Mouse (Mus musculus): ENCODE measurements around the gene Lyst. TPM values are rescaled to one million over a fixed set of nuclear protein-coding genes. Genes with fewer than 3 reads are reported as not detected.
"Not testable (repeated sequence)": the region's sequence is repeated elsewhere in the genome, so short reads cannot be mapped to it uniquely, and the experiment has no call there.

Lyst gene
- total RNA-seq, 4 experiments from 2014 or later: 30.0 to 50.5 (median 40.1) TPM

- DNase-seq: no peak
Observed at GRCm38 (mm10) chr13:13783296-13783695, 193.1 kb downstream of the Lyst start.

GRCm38 (mm10) chr13:13783894-13784419, 193.8 kb downstream of the Lyst start, which contains the start of gene Gng4:
TSS of gene Gng4 (plus strand) at chr13:13784059.
- peak; percentile 44 for DNase-seq

- DNase-seq: no peak
Observed at GRCm38 (mm10) chr13:13784420-13784936, 194.3 kb downstream of the Lyst start.

- peak; percentile 8 for DNase-seq
Observed at GRCm38 (mm10) chr13:13784981-13785783, 195.0 kb downstream of the Lyst start.

DNA sequence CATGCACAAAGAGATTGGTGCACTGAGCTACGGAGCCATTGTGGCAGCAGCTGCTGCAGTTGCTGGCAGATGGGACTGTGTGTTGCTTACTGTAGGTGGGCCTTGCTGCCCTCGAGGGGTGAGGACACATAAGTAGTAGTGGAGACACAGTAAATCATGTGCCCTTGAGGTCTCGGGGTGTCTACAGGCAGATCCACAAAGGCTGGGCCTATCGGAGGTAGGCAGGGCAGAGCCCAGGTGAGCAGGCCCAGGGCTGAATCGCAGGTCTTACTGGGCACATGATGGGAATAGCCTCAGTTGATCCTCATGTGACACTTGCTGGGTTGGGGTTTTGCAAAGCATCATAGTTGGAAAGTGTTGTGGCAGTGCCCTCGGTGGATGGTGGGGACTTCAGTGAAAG, 196.8 kb downstream of the Lyst start:
- no peak for DNase-seq

GRCm38 (mm10) chr13:13788070-13788469, 197.9 kb downstream of the Lyst start:
- no peak for DNase-seq

DNA sequence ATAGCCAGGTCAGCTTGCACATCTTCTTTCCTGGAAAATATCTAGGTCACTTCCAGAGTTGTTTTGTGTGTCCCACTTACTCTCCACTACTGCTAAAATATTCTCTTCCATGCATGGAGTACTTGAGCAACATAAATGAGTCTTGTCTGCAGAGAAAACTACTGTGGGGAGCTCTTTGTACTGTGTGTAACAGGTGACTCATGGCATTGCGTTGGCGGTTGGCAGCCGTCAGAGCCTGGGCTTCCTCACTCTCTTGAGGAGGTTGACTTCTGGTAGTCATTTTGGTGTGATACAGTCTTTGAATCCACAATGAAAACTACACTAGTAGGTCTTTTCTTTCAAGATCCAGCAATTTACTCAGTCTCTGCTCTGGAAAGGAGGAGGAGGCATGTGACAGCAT, 201.8 kb downstream of the Lyst start:
- no peak for DNase-seq

DNA sequence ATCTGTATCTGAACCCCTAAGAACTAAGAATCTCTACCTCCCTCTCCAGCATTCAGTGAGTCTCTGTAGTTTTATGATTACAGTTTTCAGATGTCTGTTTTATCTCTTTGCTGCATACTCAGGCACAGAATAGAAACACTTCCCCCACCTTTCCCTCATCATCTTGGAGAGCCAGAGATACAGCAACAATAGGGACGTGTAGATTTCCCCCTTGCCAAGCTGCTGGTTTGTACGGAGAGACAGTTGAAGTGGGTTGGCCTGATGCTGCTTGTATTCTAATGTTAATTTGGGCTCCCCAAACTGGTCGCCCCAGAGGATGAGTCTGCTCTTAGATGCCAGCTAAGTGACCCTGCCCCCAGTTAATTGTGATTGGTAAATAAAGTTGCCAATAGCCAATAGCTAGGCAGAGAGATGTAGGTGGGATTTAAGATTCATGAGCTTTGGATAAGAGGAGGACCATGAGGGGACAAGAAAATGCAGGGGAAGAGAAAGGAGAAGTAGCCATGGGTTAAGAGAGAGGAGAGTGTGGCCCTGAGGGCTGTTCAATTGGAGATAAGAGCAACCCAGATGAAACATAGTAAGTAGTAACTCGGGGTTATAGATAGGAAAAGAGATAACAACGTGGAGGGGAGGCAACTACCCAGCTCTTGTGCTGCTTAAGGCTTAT, 205.1 kb downstream of the Lyst start:
- DNase-seq: no peak

- no peak for DNase-seq
Observed at GRCm38 (mm10) chr13:13796082-13796481, 205.9 kb downstream of the Lyst start.

- DNase-seq: not testable (repeated sequence)
Observed at GRCm38 (mm10) chr13:13797816-13798215, 207.6 kb downstream of the Lyst start.

- no peak for DNase-seq
Observed at GRCm38 (mm10) chr13:13798775-13799174, 208.6 kb downstream of the Lyst start.

DNA sequence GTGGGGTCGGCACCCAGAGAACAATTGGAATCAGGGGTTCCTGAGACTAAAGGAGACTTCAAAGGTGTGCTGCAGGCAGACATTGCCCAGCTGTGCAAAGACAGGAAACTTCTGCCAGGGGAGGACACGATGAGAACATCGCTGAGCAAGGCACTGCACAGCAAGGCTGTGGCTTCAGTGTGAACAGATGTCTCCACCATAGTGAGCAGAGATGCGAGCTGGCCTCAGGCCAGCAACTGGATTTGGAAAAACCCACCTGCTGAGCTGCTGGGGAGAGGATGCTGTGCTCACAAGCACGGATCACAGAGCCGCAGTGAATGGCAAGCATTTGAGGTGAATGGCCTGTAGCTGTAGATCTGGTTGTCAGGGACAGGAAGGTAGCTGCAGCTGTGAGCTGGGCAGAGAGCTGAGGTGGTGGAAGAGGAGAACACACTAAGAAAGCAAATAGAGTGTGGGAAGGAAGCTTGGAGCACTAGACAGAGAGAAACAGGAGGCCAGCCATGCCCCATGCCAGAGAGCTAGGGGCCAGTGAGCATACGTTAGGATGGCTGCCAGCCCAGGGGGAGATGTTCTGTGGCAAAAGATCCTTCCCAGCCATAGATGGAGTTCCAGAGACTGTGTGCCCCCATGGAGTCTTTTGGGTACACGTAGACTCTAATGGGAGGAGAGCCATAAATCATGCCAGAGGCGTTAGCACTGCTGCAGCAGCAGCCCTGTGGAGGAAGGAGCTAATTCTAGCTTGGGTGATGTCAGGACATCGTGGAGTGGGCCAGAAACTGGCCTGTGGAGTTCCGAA, 218.3 kb downstream of the Lyst start:
- no peak for DNase-seq

- DNase-seq: no peak
Observed at GRCm38 (mm10) chr13:13810885-13811284, 220.7 kb downstream of the Lyst start.

- no peak for DNase-seq
Observed at GRCm38 (mm10) chr13:13818696-13819095, 228.5 kb downstream of the Lyst start.

DNA sequence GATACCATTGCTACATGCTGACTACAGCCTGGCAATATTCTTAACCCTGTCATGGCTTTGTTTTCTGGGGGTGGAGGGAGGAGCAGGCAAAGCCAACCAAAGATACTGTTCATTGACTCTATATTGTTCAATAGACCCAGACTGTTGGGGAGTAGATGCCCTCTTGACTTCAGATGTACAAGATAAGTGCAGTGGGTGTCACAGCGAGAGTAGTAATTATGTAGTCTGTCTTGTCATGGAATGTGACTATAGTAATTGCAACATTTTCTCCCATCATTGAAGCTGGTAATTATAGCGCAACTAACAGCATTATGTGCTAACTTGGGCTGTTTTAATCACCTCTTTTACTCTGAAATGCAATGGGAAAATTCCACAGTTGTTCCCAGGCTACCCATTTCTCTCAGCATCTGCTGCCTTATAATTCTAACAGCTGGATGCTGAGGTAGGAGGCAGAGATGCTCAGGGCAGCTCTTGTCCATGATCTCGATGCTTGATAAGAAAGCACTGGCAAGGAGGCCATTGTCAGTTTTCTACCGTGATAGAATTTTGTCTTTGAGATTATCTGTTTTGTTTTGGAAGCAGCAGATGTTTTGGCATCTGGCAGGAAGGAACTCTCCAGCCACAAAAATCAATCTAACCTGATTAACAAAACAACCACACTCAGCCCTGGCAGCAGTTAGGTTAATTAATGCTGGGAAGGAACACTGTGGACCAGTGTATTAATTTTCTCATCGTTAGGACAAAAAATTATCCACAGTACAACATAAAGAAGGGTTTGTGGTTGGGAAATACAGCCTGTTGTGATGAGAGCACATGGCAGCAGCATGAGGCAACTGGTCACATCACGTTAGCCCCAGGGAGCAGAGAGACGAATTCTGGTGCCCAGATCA, 230.3 kb downstream of the Lyst start:
- no peak for DNase-seq

DNA sequence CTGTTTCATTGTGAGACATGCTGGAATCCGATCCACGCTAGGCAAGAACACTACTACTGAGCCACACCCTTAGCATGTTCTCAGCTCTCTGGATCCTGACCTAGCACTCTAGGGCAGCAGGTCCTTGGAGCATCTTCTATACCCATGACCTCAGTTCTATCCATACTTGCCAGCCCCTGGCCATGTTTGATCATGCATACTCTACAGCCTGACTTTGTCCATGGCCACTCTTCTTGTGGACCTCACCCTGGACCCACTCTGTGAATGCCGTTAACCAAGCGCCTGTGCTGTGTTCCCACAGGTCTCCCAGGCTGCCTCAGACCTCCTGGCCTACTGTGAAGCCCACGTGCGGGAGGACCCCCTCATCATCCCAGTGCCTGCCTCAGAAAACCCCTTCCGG, 234.7 kb downstream of the Lyst start:
- no peak for DNase-seq

DNA sequence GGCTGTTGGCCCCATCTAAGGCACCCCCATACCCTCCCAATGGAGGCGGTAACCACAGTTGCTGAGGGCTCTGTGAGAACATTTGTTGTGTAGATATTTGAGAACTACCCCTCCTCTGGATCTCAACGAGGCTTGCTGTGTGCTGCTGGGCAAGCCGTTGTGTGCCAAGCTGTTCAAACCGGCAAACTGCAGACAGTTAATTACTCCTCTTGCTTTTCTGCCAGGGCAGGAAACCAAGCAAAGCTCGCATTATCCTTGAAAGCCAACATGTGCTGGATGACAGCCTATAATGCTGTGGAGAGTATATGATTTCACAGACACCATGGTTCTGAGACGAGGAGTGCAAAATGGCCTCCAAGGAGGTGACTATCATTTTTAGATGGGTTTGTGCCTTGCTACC, 236.3 kb downstream of the Lyst start:
- no peak for DNase-seq

- no peak for DNase-seq
Observed at GRCm38 (mm10) chr13:13828125-13828524, 237.9 kb downstream of the Lyst start.

Data from adrenal gland, adult 8-10 months (tissue).